Mouse (Mus musculus): ENCODE measurements around the gene Gfer. TPM values are rescaled to one million over a fixed set of nuclear protein-coding genes. Genes with fewer than 3 reads are reported as not detected.

Gene Gfer
- polyA plus RNA-seq, 1 experiment from 2014 or later, result 41.9 TPM

DNA sequence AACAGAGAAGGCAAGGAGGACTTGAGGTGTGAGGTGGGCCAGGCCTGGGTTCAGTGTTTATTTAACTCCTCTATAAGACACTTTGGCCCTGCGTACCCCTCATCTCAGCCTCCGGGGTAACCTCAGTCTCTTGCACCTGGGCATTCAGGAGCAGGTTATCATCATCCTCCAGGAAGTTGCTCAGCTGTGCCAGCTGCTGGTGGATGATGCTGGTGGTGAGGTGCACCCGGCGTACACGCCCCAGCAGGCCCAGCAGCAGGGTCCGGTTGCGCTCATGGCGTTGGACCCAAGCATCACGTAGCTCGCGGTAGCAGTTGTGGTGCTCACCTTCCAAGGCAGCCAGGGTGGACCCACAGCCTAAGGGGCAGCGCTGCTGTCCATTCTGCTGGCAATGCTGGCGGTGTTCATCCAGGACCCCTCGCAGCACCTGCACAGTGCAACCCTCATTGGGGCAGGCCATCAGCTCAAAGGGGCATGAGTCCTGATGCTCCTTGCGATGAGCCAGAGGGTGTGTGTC, 20.3 kb upstream of the Gfer start:
- Histone ChIP-seq H3K4me1 (replicated peaks; ENCODE audit: control insufficient read depth, insufficient read depth, low read length) (peaks cover 7% of the 10 kb centered on the region), H3K9ac (ENCODE audit: low read length) (no peak overlapping the region), H3K4me3 (ENCODE audit: low read length) (no peak overlapping the region), H3K36me3 (ENCODE audit: control insufficient read depth, insufficient read depth, low read length) (peaks cover 6% of the 10 kb centered on the region; the same call in 1 of the 2 replicates), H3K27me3 (ENCODE audit: control insufficient read depth, insufficient read depth, low read depth, low read length) (no peaks in the 10 kb centered on the region), H3K9me3 (ENCODE audit: control insufficient read depth, low read length) (no peaks in the 10 kb centered on the region), H3K4me2 (ENCODE audit: low read depth, low read length) (no peak overlapping the region), H3K27ac (ENCODE audit: low read length) (no peak overlapping the region)
- ATAC-seq (ENCODE audit: low read depth), result no peak
- 94% methylated on average over 15 of the region's 15 CpGs for WGBS

DNA sequence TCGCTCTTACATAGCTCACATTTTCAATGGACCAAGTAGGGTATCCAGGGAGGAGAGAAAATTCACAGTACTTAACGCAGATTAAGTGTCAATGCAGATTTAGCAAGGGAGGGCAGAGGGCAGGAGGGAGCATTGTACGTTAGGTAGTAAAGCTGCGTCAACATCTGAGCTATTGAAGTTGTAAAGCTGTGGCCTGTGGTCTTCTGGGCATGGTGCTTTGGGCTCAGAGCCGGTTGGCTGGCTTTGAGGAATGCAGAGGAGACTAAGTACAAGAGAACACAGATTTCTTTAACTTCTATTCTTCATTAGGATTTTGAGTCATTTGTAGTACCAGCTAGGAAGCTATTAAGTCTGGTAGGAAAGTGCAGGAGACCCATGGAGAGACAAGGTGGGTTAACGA, 19.6 kb upstream of the Gfer start:
- peaks cover 6% of the 10 kb centered on the region for H3K4me1 ChIP-seq (replicated peaks; ENCODE audit: control insufficient read depth, insufficient read depth, low read length)
- ATAC-seq (ENCODE audit: low read depth), result no peak
- H3K27ac ChIP-seq (ENCODE audit: low read length), result no peak overlapping the region
- H3K9me3 ChIP-seq (ENCODE audit: control insufficient read depth, low read length), result no peaks in the 10 kb centered on the region
- no peak overlapping the region for H3K9ac ChIP-seq (ENCODE audit: low read length)
- no peak overlapping the region for H3K4me3 ChIP-seq (ENCODE audit: low read length)
- H3K4me2 ChIP-seq (ENCODE audit: low read depth, low read length), result no peak overlapping the region
- peaks cover 6% of the 10 kb centered on the region; the same call in 1 of the 2 replicates for H3K36me3 ChIP-seq (ENCODE audit: control insufficient read depth, insufficient read depth, low read length)
- WGBS, result 75% methylated on average over 6 of the region's 6 CpGs
- H3K27me3 ChIP-seq (ENCODE audit: control insufficient read depth, insufficient read depth, low read depth, low read length), result no peaks in the 10 kb centered on the region

DNA sequence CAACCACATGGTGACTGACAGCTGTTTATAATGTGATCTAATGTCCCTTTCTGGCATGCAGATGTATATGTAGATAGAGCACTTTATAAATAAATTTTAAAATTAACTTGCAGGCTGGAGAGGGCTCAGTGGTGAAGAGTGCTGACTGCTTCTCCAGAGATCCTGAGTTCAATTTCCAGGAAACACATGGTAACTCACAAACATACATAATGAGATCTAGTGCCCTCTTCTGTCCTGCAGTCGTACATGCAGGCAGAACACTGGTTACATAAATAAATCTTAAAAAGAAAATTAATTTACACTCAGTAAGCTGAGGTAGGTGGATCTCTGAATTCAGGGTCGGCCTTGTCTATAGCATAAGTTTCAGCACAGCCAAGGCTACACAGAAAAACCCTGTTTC, 12.7 kb upstream of the Gfer start:
- peaks cover 7% of the 10 kb centered on the region for H3K4me1 ChIP-seq (replicated peaks; ENCODE audit: control insufficient read depth, insufficient read depth, low read length)
- no peak overlapping the region; the same call in 1 of the 2 replicates for H3K4me3 ChIP-seq (ENCODE audit: low read length)
- H3K36me3 ChIP-seq (ENCODE audit: control insufficient read depth, insufficient read depth, low read length), result peaks cover 8% of the 10 kb centered on the region
- H3K27me3 ChIP-seq (ENCODE audit: control insufficient read depth, insufficient read depth, low read depth, low read length), result no peaks in the 10 kb centered on the region
- no peak overlapping the region for H3K27ac ChIP-seq (ENCODE audit: low read length)
- H3K9me3 ChIP-seq (ENCODE audit: control insufficient read depth, low read length), result no peaks in the 10 kb centered on the region
- WGBS, result 25% methylated on average over 2 of the region's 2 CpGs
- ATAC-seq (ENCODE audit: low read depth), result no peak
- no peak overlapping the region for H3K9ac ChIP-seq (ENCODE audit: low read length)
- H3K4me2 ChIP-seq (ENCODE audit: low read depth, low read length), result peak overlapping the region; percentile 79

DNA sequence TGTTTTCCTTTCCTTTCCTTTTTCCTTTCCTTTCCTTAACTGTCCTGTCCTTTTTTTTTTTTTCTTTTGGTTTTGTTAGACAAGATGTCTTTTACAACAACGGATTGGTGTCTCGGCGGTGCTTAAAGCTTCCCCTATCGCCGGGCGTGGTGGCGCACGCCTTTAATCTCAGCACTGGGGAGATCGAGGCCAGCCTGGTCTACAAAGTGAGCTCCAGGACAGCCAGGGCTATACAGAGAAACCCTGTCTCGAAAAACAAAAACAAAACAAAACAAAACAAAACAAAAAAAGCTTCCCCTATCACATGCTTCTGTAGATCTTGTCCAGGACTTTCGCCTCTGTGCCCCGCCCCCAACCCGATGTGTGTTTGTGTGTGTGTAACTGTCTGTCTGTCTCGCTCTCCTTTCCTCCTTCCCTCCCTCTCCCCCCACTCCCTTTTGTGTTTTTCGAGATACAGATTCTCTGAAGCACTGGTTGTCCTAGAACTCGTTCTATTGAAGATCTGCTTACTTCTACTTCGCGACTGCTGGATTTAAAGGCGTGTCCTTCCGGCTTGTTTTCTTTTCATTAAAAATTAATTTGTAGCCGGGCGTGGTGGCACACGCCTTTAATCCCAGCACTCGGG, 12.0 kb upstream of the Gfer start:
- ATAC-seq (ENCODE audit: low read depth), result peak; percentile 46

DNA sequence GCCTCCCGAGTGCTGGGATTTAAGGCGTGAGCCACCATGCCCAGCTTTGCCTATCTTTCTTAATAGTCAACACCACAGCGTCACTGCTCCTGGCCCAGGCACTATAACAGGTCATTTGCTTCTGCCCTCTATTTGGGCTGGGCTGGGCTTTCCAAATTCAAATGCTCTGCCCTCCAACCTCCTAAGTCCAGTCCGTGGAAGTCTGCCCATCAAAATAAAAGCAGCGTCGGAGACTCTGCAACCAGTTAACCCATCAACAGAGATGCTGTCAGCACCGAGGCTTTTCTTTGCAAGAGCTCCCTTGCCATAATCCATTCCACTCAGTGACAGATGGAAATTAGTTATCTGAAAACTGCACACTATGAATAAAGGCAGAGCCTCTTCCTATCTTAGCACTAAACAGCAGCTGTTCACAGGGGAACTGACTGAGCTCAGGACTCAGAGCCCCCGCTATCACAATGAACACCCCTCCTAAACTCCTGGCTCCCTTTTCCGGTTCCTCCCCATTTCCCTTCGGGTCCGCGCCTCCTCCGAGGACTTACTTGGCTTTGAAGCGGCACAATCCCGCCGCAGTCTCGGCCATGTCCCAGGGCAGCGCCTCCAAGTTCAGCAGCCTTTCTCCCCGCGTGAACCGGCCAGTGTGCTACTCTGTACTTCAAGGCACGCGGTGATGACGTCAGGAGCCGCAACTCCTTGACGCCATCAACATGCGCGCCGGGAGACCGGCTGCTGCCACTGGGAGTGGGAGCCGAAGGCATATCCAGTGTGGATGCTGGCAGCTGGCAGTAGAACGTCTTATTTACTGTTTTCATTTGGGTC, 11.2 kb upstream of the Gfer start, which contains the start of gene Tbl3:
TSS of gene Tbl3 (minus strand) at position 679 of the 819 bp plus-strand sequence.
- Histone ChIP-seq H3K36me3 (ENCODE audit: control insufficient read depth, insufficient read depth, low read length) (peaks cover 12% of the 10 kb centered on the region), H3K4me3 (ENCODE audit: low read length) (peak within 1 kb of the TSS; percentile 90), H3K4me2 (ENCODE audit: low read depth, low read length) (peak within 1 kb of the TSS; percentile 79), H3K4me1 (replicated peaks; ENCODE audit: control insufficient read depth, insufficient read depth, low read length) (peaks cover 7% of the 10 kb centered on the region), H3K9me3 (ENCODE audit: control insufficient read depth, low read length) (no peaks in the 10 kb centered on the region), H3K9ac (ENCODE audit: low read length) (peak within 1 kb of the TSS; percentile 86), H3K27me3 (ENCODE audit: control insufficient read depth, insufficient read depth, low read depth, low read length) (no peaks in the 10 kb centered on the region), H3K27ac (ENCODE audit: low read length) (peak within 1 kb of the TSS; percentile 86)
- ATAC-seq (ENCODE audit: low read depth), result peak; percentile 88
- 3% methylated on average over 32 of the region's 32 CpGs for WGBS

More for the DNA sequence above, 12.0 kb upstream of the Gfer start:
- Histone ChIP-seq H3K9ac (ENCODE audit: low read length) (peak overlapping the region; percentile 86), H3K27ac (ENCODE audit: low read length) (peak overlapping the region; percentile 86; the same call in 1 of the 2 replicates), H3K4me3 (ENCODE audit: low read length) (peak overlapping the region; percentile 90), H3K27me3 (ENCODE audit: control insufficient read depth, insufficient read depth, low read depth, low read length) (no peaks in the 10 kb centered on the region), H3K4me1 (replicated peaks; ENCODE audit: control insufficient read depth, insufficient read depth, low read length) (peaks cover 7% of the 10 kb centered on the region), H3K36me3 (ENCODE audit: control insufficient read depth, insufficient read depth, low read length) (peaks cover 10% of the 10 kb centered on the region), H3K9me3 (ENCODE audit: control insufficient read depth, low read length) (no peaks in the 10 kb centered on the region), H3K4me2 (ENCODE audit: low read depth, low read length) (peak overlapping the region; percentile 79)
- 3% methylated on average over 24 of the region's 24 CpGs for WGBS

DNA sequence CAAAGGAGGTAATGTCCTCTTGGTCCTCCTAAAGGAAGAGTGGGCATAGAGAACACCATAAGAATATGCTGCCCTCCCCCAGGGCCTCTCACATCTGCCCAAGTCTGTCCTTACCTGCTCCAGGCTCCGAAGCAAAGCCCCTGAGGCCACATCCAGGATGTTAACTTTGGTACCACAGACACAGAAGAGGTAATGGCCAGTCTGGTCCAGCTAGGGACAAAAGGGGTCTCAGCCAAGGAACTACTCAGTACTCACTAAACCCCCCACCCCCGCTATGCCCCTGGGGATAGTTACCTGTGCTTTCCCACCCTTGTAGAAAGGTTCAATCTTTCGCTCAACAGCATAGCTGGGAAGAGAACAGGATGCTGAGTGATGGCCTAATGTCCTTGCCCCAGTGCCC, 9.9 kb upstream of the Gfer start:
- Histone ChIP-seq H3K9ac (ENCODE audit: low read length) (no peak overlapping the region), H3K4me1 (replicated peaks; ENCODE audit: control insufficient read depth, insufficient read depth, low read length) (peaks cover 7% of the 10 kb centered on the region), H3K27me3 (ENCODE audit: control insufficient read depth, insufficient read depth, low read depth, low read length) (no peaks in the 10 kb centered on the region), H3K4me2 (ENCODE audit: low read depth, low read length) (no peak overlapping the region), H3K27ac (ENCODE audit: low read length) (no peak overlapping the region), H3K4me3 (ENCODE audit: low read length) (no peak overlapping the region), H3K36me3 (ENCODE audit: control insufficient read depth, insufficient read depth, low read length) (peaks cover 24% of the 10 kb centered on the region), H3K9me3 (ENCODE audit: control insufficient read depth, low read length) (no peaks in the 10 kb centered on the region)
- WGBS, result 90% methylated on average over 3 of the region's 3 CpGs
- ATAC-seq (ENCODE audit: low read depth), result no peak

DNA sequence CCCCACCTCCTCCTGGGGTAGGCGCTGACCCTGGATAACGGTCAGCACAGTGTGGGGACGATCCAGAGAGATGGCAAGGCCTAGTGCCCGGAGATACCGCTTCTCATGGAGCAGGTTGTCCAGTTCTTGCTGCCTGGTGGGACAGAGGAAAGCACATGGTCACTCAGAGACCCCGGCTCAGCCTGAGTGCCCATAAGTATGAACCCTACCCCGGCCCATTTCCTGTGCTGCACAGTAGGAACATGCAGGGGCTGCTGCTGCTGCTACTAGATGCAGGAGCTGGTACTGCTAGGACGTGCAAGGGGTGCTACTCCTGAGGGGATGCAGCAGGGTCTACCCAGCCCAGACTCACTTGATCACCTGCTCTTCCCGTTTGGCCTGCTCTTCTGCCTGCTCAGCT, 5.3 kb upstream of the Gfer start:
- ATAC-seq (ENCODE audit: low read depth), result no peak
- H3K4me1 ChIP-seq (replicated peaks; ENCODE audit: control insufficient read depth, insufficient read depth, low read length), result peaks cover 18% of the 10 kb centered on the region
- WGBS, result 88% methylated on average over 9 of the region's 9 CpGs
- H3K9me3 ChIP-seq (ENCODE audit: control insufficient read depth, low read length), result no peaks in the 10 kb centered on the region
- H3K4me3 ChIP-seq (ENCODE audit: low read length), result no peak overlapping the region
- no peak overlapping the region for H3K9ac ChIP-seq (ENCODE audit: low read length)
- no peak overlapping the region for H3K27ac ChIP-seq (ENCODE audit: low read length)
- no peaks in the 10 kb centered on the region for H3K27me3 ChIP-seq (ENCODE audit: control insufficient read depth, insufficient read depth, low read depth, low read length)
- peaks cover 28% of the 10 kb centered on the region for H3K36me3 ChIP-seq (ENCODE audit: control insufficient read depth, insufficient read depth, low read length)
- no peak overlapping the region for H3K4me2 ChIP-seq (ENCODE audit: low read depth, low read length)

DNA sequence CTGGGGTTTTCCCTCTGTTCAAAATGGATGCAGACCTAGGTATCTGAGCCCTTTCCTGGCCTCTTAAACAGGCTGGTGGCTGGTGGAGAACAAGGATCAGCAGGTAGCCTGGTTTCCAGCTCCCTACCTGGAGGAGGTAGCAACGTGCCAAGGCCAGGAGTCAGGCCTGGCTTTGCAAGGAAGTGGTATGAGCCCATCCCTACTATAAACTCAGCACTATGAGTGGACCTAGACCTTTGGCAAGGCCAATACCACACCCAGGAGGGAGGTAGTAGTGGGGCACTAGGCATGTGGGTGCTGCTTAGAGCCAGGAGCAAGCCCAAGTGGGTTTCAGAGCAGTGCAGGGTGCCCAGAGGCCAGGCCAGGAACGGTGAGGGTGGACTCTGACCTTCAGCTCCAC, 3.5 kb upstream of the Gfer start:
- no peak for ATAC-seq (ENCODE audit: low read depth)
- no peaks in the 10 kb centered on the region for H3K9me3 ChIP-seq (ENCODE audit: control insufficient read depth, low read length)
- no peak overlapping the region for H3K4me2 ChIP-seq (ENCODE audit: low read depth, low read length)
- H3K27me3 ChIP-seq (ENCODE audit: control insufficient read depth, insufficient read depth, low read depth, low read length), result no peaks in the 10 kb centered on the region
- H3K4me1 ChIP-seq (replicated peaks; ENCODE audit: control insufficient read depth, insufficient read depth, low read length), result peaks cover 22% of the 10 kb centered on the region
- H3K4me3 ChIP-seq (ENCODE audit: low read length), result no peak overlapping the region
- WGBS, result 62% methylated on average over 2 of the region's 2 CpGs
- peaks cover 24% of the 10 kb centered on the region for H3K36me3 ChIP-seq (ENCODE audit: control insufficient read depth, insufficient read depth, low read length)
- no peak overlapping the region for H3K27ac ChIP-seq (ENCODE audit: low read length)
- no peak overlapping the region for H3K9ac ChIP-seq (ENCODE audit: low read length)

DNA sequence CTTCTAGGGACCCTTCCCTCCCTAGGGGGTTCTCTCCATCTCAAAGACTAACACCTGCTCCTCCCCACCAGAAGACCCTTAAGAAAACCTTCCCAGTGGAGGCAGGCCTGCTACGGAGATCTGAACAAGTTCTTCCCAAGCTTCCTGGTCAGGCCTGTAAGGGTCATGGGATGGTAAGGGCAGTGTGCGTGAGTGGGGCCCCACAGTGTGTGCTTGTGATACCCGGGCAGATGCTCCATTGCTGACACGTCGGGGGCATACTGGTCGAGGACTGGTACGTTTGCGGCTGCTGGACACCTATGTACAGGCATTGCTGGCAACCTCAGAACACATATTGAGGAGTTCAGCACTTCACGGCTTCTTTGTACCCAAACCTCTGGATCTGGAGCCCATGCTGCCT, 2.8 kb upstream of the Gfer start:
- Histone ChIP-seq H3K4me3 (ENCODE audit: low read length) (no peak overlapping the region), H3K4me1 (replicated peaks; ENCODE audit: control insufficient read depth, insufficient read depth, low read length) (peaks cover 22% of the 10 kb centered on the region), H3K27ac (ENCODE audit: low read length) (peak overlapping the region; percentile 47; the same call in 1 of the 2 replicates), H3K4me2 (ENCODE audit: low read depth, low read length) (peak overlapping the region; percentile 33; the same call in 1 of the 2 replicates), H3K27me3 (ENCODE audit: control insufficient read depth, insufficient read depth, low read depth, low read length) (no peaks in the 10 kb centered on the region), H3K36me3 (ENCODE audit: control insufficient read depth, insufficient read depth, low read length) (peaks cover 20% of the 10 kb centered on the region), H3K9ac (ENCODE audit: low read length) (no peak overlapping the region), H3K9me3 (ENCODE audit: control insufficient read depth, low read length) (no peaks in the 10 kb centered on the region)
- 57% methylated on average over 9 of the region's 9 CpGs for WGBS
- ATAC-seq (ENCODE audit: low read depth), result no peak

All from lung, embryonic 16.5 days (tissue).